In the genomic region with DNA sequence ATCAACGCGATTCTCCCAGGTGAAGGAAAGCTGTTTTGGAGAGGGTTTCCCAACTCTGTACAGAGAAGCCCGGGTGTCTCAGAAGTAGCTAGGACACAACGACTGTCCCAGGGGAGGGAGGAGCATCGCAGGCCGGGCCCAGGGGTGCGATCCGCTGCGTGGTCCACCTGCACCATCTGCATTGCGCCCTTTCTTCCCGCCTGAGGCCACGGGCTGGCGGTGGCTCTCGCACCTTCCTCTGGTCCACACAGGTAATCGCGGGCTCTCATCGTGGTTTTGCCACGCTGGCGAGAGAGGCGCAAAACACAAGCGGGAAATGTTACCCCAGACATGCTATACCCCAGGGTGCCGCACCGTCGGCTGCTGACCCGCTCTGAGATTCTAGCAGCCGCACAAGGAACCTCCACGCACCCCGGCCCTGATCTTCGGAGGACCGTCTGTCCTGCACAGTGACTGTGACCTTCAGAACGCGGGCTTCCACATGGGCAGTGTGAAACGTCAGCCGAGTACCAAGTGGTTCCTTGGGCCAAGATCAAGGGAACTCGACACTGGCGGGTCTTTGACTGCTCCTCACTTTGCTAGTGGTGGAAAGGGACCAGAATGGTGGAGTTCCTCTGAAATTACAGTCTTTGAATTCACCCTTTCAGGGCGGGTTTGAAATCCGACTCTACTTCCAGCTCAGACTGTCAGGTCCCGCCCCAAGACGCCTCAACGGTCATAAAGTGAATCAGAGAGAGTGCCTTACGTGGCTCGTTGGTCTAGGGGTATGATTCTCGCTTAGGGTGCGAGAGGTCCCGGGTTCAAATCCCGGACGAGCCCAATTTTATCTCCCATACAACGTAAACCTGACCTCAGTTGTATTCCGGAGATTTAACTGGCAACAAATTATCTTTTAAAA, we compare ENCODE assay signal across 8 mouse cellular contexts. TPM values are rescaled to one million over a fixed set of nuclear protein-coding genes. Genes with fewer than 3 reads are reported as not detected.
DNase-seq lines count a peak whose midpoint lies in the region; ATAC-seq lines count a peak whose summit lies in the region.

No protein-coding gene starts in this region.

- H3K27me3 ChIP-seq in hindbrain, embryonic 14.5 days (ENCODE audit: control insufficient read depth, insufficient read depth, low read length): peaks cover 24% of the 10 kb centered on the region

- peak; percentile 55 for ATAC-seq in hindbrain, embryonic 14.5 days (ENCODE audit: low FRiP score)
- ATAC-seq in megakaryocyte, adult 5-6 weeks (ENCODE audit: poor library complexity, severe bottlenecking): peak; percentile 66

- no peaks in the 10 kb centered on the region for H3K36me3 ChIP-seq in hindbrain, embryonic 14.5 days (replicated peaks; ENCODE audit: control insufficient read depth, insufficient read depth)

- no peak overlapping the region for H3K27ac ChIP-seq in hindbrain, embryonic 14.5 days

- no peaks in the 10 kb centered on the region for H3K9me3 ChIP-seq in hindbrain, embryonic 14.5 days (ENCODE audit: control insufficient read depth, low read length)

- no peaks in the 10 kb centered on the region for H3K4me1 ChIP-seq in hindbrain, embryonic 14.5 days (replicated peaks; ENCODE audit: control insufficient read depth, insufficient read depth, low read length)

- WGBS in hindbrain, embryonic 14.5 days: under 1% methylated on average over 50 of the region's 50 CpGs

- peak overlapping the region; percentile 31 for H3K9ac ChIP-seq in hindbrain, embryonic 14.5 days

- H3K4me3 ChIP-seq in hindbrain, embryonic 14.5 days (replicated peaks; ENCODE audit: low read length): peak overlapping the region; percentile 36

- intact Hi-C loops in left cerebral cortex, postnatal 10 days (cut with DNase I): loop anchor here (2.0 kb wide), 1 partner anchor 18 kb away; a partner anchor contains a TSS

- peak; percentile 86 for DNase-seq in T-cell, adult 2 months (ENCODE audit: low spot score)
- peak; percentile 41 to 54 for DNase-seq in cerebellum, postnatal 14 days
- peak; percentile 67 to 68 for DNase-seq in frontal cortex, postnatal 36 days (ENCODE audit: low spot score in 2 of 2)
- peak; percentile 72 for DNase-seq in hindbrain, embryonic 14.5 days (ENCODE audit: low spot score)
- DNase-seq in left cerebral cortex, postnatal 10 days (ENCODE audit: extremely low spot score in 1 of 2, low spot score in 2 of 2): peak; percentile 43 to 60
- DNase-seq in right cerebral cortex, postnatal 10 days (ENCODE audit: low spot score in 2 of 2): peak; percentile 65 to 66
- DNase-seq in urinary bladder, postnatal 4 days (ENCODE audit: low spot score in 2 of 2): peak; percentile 64 to 83

- peak overlapping the region; percentile 53 for H3K4me2 ChIP-seq in hindbrain, embryonic 14.5 days (replicated peaks)

RNA-seq across cellular contexts. Expression of a gene that starts 18.4 kb away (rescaled TPM):
- 29.0 and 35.0 TPM in 2 replicates for polyA plus RNA-seq in hindbrain, embryonic 14.5 days (2014; fragmentation: Nextera tagmentation; extraction: Ambion mirVana)
- total RNA-seq in left cerebral cortex, postnatal 10 days (2021): 10 to 100 TPM; 24.6 to 26.5 TPM
- total RNA-seq in megakaryocyte, adult 5-6 weeks (2015): 37.0 and 39.6 TPM in 2 replicates
- 98.4 and 102 TPM in 2 replicates for total RNA-seq in megakaryocyte, adult 5-6 weeks (2017)

RNA-seq across cellular contexts. Expression of a gene that starts 37.6 kb away (rescaled TPM):
- polyA plus RNA-seq in hindbrain, embryonic 14.5 days (2014; fragmentation: Nextera tagmentation; extraction: Ambion mirVana): 0.16 and 1.3 TPM in 2 replicates
- not detected for total RNA-seq in left cerebral cortex, postnatal 10 days (2021)
- total RNA-seq in megakaryocyte, adult 5-6 weeks (2015): not detected in 2 replicates
- not detected in 2 replicates for total RNA-seq in megakaryocyte, adult 5-6 weeks (2017)

RNA-seq across cellular contexts. Expression of a gene that starts 49.9 kb away (rescaled TPM):
- polyA plus RNA-seq in hindbrain, embryonic 14.5 days (2014; fragmentation: Nextera tagmentation; extraction: Ambion mirVana): 769 and 914 TPM in 2 replicates
- total RNA-seq in left cerebral cortex, postnatal 10 days (2021): 100 to 1,000 TPM; 341 to 350 TPM
- total RNA-seq in megakaryocyte, adult 5-6 weeks (2015): 118 and 150 TPM in 2 replicates
- 46.2 and 78.2 TPM in 2 replicates for total RNA-seq in megakaryocyte, adult 5-6 weeks (2017)

RNA-seq across cellular contexts. Expression of a gene that starts 56.0 kb away (rescaled TPM):
- 35.7 and 38.8 TPM in 2 replicates for polyA plus RNA-seq in hindbrain, embryonic 14.5 days (2014; fragmentation: Nextera tagmentation; extraction: Ambion mirVana)
- 10 to 100 TPM; 48.0 to 56.5 TPM for total RNA-seq in left cerebral cortex, postnatal 10 days (2021)
- 49.5 and 61.9 TPM in 2 replicates for total RNA-seq in megakaryocyte, adult 5-6 weeks (2015)
- 50.3 and 66.1 TPM in 2 replicates for total RNA-seq in megakaryocyte, adult 5-6 weeks (2017)
